Mouse (Mus musculus) stomach, embryonic 16.5 days (tissue): ENCODE results near the gene Cda. TPM values are rescaled to one million over a fixed set of nuclear protein-coding genes. Genes with fewer than 3 reads are reported as not detected.

Experiments used
- ATAC-seq: fragments of 200-750 bp; cut with Nextera tagmentation; 2 replicates; pipeline ENCODE4 v1.8.0; 2017; ENCODE audit warnings: moderate number of reproducible peaks, moderate TSS enrichment; ENCODE audit not compliant: insufficient read depth, low FRiP score
- H3K27ac ChIP-seq: fragments of 300-500 bp; sonication (generic); 2 replicates; pipeline ENCODE4 v1.5.1; 2014; ENCODE audit warnings: low read length
- H3K27me3 ChIP-seq: fragments of 300-500 bp; sonication (generic); 2 replicates; pipeline ENCODE4 v1.6.1; 2014; ENCODE audit warnings: low read length, control low read depth, mixed read lengths; ENCODE audit not compliant: control insufficient read depth, insufficient read depth
- H3K36me3 ChIP-seq: fragments of 300-500 bp; sonication (generic); 2 replicates; pipeline ENCODE4 v1.6.1; 2014; ENCODE audit warnings: low read length; ENCODE audit not compliant: control insufficient read depth, insufficient read depth
- H3K4me1 ChIP-seq: fragments of 300-500 bp; sonication (generic); 2 replicates; pipeline ENCODE4 v1.6.1; 2014; ENCODE audit warnings: low read length, control low read depth, mixed read lengths; ENCODE audit not compliant: control insufficient read depth, insufficient read depth
- H3K4me2 ChIP-seq: fragments of 300-500 bp; sonication (generic); 2 replicates; pipeline ENCODE4 v1.6.1; 2014; ENCODE audit warnings: low read depth, low read length, mixed read lengths
- H3K4me3 ChIP-seq: fragments of 300-500 bp; sonication (generic); replicated peaks from 2 replicates; pipeline ENCODE4 v1.5.1; 2014; ENCODE audit warnings: mild to moderate bottlenecking, low read length
- H3K9ac ChIP-seq: fragments of 300-500 bp; sonication (generic); 2 replicates; pipeline ENCODE4 v1.6.1; 2014; ENCODE audit warnings: low read length
- H3K9me3 ChIP-seq: fragments of 300-500 bp; sonication (generic); replicated peaks from 2 replicates; pipeline ENCODE4 v1.6.1; 2016; ENCODE audit warnings: low read length, control low read depth; ENCODE audit not compliant: control insufficient read depth
- WGBS: fragments of 180-500 bp; shearing (Covaris S2); extraction: QIAGEN DNeasy Blood & Tissue Kit; methylation state at CpG from one replicate; pipeline ENCODE4 v1.1.7; 2014; 5-methylcytosine and 5-hydroxymethylcytosine counted together
- polyA plus RNA-seq: library from polyadenylated mRNA; unstranded; fragments of >200 nt; fragmentation: Nextera tagmentation; extraction: Ambion mirVana; gene quantifications from 2 replicates; pipeline ENCODE4 v1.2.1, GENCODE M21; 2015

Gene Cda
- polyA plus RNA-seq, 1 experiment from 2014 or later: 14.9 TPM

GRCm38 (mm10) chr4:138395971-138396645 is 28.3 kb upstream of the Cda start, which contains the start of gene Fam43b:
TSS of gene Fam43b (minus strand) at chr4:138396528.
- ATAC-seq: no peak; the same call in 1 of the 2 replicates
- Histone ChIP-seq H3K4me3 (peak within 1 kb of the TSS; percentile 38), H3K9me3 (no peaks in the 10 kb centered on the region), H3K4me2 (peak within 1 kb of the TSS; percentile 58), H3K36me3 (no peaks in the 10 kb centered on the region), H3K9ac (0 out of 2 replicates have a peak within 1 kb of the TSS, but pooled peaks have one; percentile 31), H3K27ac (no peak within 1 kb of the TSS), H3K27me3 (peaks cover 69% of the 10 kb centered on the region), H3K4me1 (peaks cover 18% of the 10 kb centered on the region; the same call in 1 of the 2 replicates)
- 1% methylated on average over 46 of the region's 46 CpGs for WGBS

- 0 out of 2 replicates have a peak, but pooled peaks have one; percentile 21 for ATAC-seq
- WGBS: 1% methylated on average over 98 of the region's 103 CpGs
- Histone ChIP-seq H3K36me3 (no peaks in the 10 kb centered on the region), H3K9ac (0 out of 2 replicates have a peak overlapping the region, but pooled peaks have one; percentile 31), H3K27ac (no peak overlapping the region), H3K27me3 (peaks cover 74% of the 10 kb centered on the region), H3K4me1 (peaks cover 18% of the 10 kb centered on the region; the same call in 1 of the 2 replicates), H3K9me3 (no peaks in the 10 kb centered on the region), H3K4me2 (peak overlapping the region; percentile 58), H3K4me3 (peak overlapping the region; percentile 38)
These were observed 27.5 kb upstream of the Cda start for GRCm38 (mm10) chr4:138395087-138395970.

GRCm38 (mm10) chr4:138393703-138394102 is 25.9 kb upstream of the Cda start:
- H3K4me3 ChIP-seq: no peak overlapping the region
- no peak overlapping the region for H3K9ac ChIP-seq
- H3K4me1 ChIP-seq: peaks cover 18% of the 10 kb centered on the region; the same call in 1 of the 2 replicates
- no peaks in the 10 kb centered on the region for H3K9me3 ChIP-seq
- no peak for ATAC-seq
- 61% methylated on average over 7 of the region's 7 CpGs for WGBS
- H3K27me3 ChIP-seq: peaks cover 74% of the 10 kb centered on the region
- no peaks in the 10 kb centered on the region for H3K36me3 ChIP-seq
- H3K27ac ChIP-seq: no peak overlapping the region
- H3K4me2 ChIP-seq: no peak overlapping the region

- no peak overlapping the region for H3K4me3 ChIP-seq
- H3K27me3 ChIP-seq: no peaks in the 10 kb centered on the region
- H3K27ac ChIP-seq: no peak overlapping the region
- H3K36me3 ChIP-seq: no peaks in the 10 kb centered on the region
- H3K9me3 ChIP-seq: no peaks in the 10 kb centered on the region
- H3K9ac ChIP-seq: no peak overlapping the region
- WGBS: 45% methylated on average over 4 of the region's 4 CpGs
- no peaks in the 10 kb centered on the region for H3K4me1 ChIP-seq
- H3K4me2 ChIP-seq: no peak overlapping the region
- ATAC-seq: peak; percentile 59; the same call in 1 of the 2 replicates
These were observed 16.0 kb upstream of the Cda start for GRCm38 (mm10) chr4:138383789-138384188.

GRCm38 (mm10) chr4:138382462-138382861 is 14.7 kb upstream of the Cda start:
- Histone ChIP-seq H3K36me3 (no peaks in the 10 kb centered on the region), H3K4me2 (no peak overlapping the region), H3K27ac (no peak overlapping the region), H3K9me3 (no peaks in the 10 kb centered on the region), H3K4me3 (no peak overlapping the region), H3K9ac (no peak overlapping the region), H3K4me1 (no peaks in the 10 kb centered on the region), H3K27me3 (no peaks in the 10 kb centered on the region)
- 72% methylated on average over 6 of the region's 6 CpGs for WGBS
- no peak for ATAC-seq

GRCm38 (mm10) chr4:138380132-138380689 is 12.4 kb upstream of the Cda start:
- Histone ChIP-seq H3K27me3 (no peaks in the 10 kb centered on the region), H3K4me2 (no peak overlapping the region), H3K27ac (no peak overlapping the region), H3K4me3 (no peak overlapping the region), H3K4me1 (no peaks in the 10 kb centered on the region), H3K36me3 (no peaks in the 10 kb centered on the region), H3K9ac (no peak overlapping the region), H3K9me3 (no peaks in the 10 kb centered on the region)
- 47% methylated on average over 10 of the region's 10 CpGs for WGBS
- ATAC-seq: no peak; the same call in 1 of the 2 replicates

- Histone ChIP-seq H3K4me1 (no peaks in the 10 kb centered on the region), H3K9ac (no peak overlapping the region), H3K27ac (no peak overlapping the region), H3K36me3 (no peaks in the 10 kb centered on the region), H3K4me3 (no peak overlapping the region), H3K27me3 (no peaks in the 10 kb centered on the region), H3K9me3 (no peaks in the 10 kb centered on the region), H3K4me2 (no peak overlapping the region)
- WGBS: 51% methylated on average over 14 of the region's 14 CpGs
- no peak for ATAC-seq
These were observed 11.5 kb upstream of the Cda start for GRCm38 (mm10) chr4:138379091-138379840.

- no peak overlapping the region for H3K4me2 ChIP-seq
- H3K27ac ChIP-seq: no peak overlapping the region
- no peaks in the 10 kb centered on the region for H3K9me3 ChIP-seq
- no peak for ATAC-seq
- H3K36me3 ChIP-seq: no peaks in the 10 kb centered on the region
- H3K4me3 ChIP-seq: no peak overlapping the region
- no peaks in the 10 kb centered on the region for H3K4me1 ChIP-seq
- 45% methylated on average over 6 of the region's 6 CpGs for WGBS
- no peaks in the 10 kb centered on the region for H3K27me3 ChIP-seq
- no peak overlapping the region for H3K9ac ChIP-seq
These were observed 9.7 kb upstream of the Cda start for GRCm38 (mm10) chr4:138377526-138377925.
